Mouse (Mus musculus) megakaryocyte progenitor cell, adult 5-6 weeks (primary cell): Measurements from ENCODE around the gene Rpl3. TPM values are rescaled to one million over a fixed set of nuclear protein-coding genes. Genes with fewer than 3 reads are reported as not detected.
A peak's percentile ranks its signal among the peaks of the same experiment; 100 is the strongest.
"Not testable (repeated sequence)": the region's sequence is repeated elsewhere in the genome, so short reads cannot be mapped to it uniquely, and the experiment has no call there.

Experiments
- ATAC-seq: replicated peaks from 2 replicates; pipeline ENCODE4 v1.8.0; 2016; ENCODE audit warnings: mild to moderate bottlenecking, moderate TSS enrichment, inconsistent platforms; ENCODE audit not compliant: poor library complexity
- total RNA-seq, 2 experiments: library from RNA; stranded (forward) in 1 of 2; stranded (reverse) in 1 of 2; fragments of 157-497, 149-512 nt in 1 of 2; fragments of 200-1000 nt in 1 of 2; gene quantifications; 2 replicates each; pipeline versions ENCODE4 v1.2.3 to v1.2.4; 2015 to 2017

Gene Rpl3
- 2,120 and 2,179 TPM in 2 replicates for total RNA-seq (2015)
- 3,037 and 3,138 TPM in 2 replicates for total RNA-seq (2017)

- peak; percentile 67 for ATAC-seq
These were observed at the start of gene Rpl3, which contains the start of gene Syngr1 for GRCm38 (mm10) chr15:80091121-80091955. TSS of gene Rpl3 (minus strand) at chr15:80091868. TSS of gene Syngr1 (plus strand) at chr15:80091334.

DNA sequence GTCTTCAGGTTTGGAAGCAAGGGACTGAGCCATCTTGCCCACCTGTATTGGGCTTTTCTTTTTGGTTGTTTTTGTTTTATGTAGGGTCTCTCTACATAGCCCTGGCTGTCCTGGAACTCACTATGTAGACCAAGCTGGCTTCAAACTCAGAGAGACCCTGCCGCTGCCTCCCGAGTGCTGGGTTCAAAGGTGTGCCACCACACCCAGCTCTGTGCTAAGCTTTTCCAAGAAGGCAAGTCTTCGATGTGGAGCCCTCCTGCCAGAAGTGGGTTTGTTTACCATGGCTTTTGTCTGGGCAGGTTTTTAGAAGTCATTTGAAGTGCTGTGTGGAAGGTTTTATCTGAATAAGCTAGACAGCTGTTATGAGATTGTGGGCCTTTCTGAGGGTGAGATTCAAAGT, 49.2 kb upstream of the Rpl3 start:
- no peak for ATAC-seq

DNA sequence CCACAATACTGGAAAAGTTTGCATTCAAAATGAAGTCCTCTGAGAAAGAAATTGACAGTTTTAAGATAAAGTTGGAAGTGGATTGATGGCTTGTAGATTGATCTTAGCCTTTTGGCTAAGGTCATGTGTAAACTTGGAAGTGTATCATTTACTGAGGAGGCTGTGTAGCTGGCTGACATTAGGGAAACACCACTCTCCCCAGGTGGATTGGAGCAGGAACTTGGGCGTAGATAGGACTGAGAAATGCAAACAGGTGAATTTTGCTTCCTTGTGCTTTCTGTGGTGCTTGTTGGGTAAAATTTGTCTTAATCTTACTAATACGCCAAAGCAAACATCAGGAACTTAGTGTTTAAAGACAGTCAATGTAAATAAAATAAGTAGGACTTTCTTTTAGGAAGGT, 48.6 kb upstream of the Rpl3 start:
- ATAC-seq: no peak

- no peak for ATAC-seq
These were observed 46.5 kb upstream of the Rpl3 start for GRCm38 (mm10) chr15:80137945-80138791.

DNA sequence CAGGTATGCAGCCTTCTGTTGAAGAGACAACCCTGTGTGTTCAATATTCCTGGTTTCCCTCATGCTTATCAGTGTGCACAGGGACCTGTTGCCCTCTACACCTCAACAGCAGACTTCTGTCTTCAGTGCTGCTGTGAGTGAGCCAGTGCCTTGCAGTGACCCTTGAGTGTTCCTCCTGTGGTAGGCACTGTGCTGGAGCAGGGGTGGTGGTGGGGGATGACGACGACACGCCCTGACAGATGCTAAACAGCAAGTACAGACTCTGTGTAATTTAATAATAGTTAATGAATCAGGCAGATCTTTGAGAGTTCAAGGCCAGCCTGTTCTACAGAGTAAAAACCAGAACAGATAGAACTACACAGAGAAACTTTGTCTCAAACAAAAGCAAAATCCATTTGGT, 45.0 kb upstream of the Rpl3 start:
- no peak for ATAC-seq

DNA sequence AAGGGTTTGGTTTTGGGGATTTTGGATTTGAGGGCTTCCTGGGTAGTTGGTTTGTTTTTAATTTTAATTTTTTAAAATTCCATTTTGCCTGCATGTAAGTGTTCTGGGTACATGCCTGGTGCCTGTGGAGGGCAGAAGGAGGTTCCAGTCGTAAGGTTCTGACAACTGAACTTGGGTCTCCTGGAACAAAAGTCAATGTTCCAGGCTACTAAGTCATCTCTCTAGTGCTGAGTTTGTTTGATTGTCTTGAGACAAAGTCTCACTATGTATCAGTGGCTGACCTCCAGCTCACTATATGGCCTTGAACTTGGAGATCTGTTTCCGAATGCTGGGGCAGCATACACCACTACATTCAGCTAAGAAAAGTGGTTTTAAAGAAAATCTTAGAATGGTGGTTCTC, 43.8 kb upstream of the Rpl3 start:
- no peak for ATAC-seq

DNA sequence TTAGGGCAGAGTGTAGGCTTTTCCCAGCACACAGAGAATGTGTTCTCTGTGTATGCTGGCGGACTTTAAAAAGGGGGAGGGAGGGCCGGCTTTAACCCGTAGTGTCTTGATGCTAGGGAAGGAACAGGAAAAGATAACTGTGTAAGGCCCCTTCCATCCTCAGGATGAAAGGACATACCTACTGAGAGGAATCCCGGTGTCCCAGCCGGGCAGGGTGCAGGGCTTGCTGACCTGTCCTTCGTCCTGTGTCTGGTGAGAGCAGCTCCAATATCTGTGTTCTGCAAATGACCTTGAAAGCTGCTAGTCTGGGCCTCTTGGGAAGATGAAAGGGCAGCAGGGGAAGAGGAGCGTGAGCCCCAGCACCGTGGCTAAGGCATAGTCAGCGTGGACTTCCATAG, 42.8 kb upstream of the Rpl3 start:
- ATAC-seq: no peak

GRCm38 (mm10) chr15:80133682-80134449, 42.2 kb upstream of the Rpl3 start:
- ATAC-seq: peak; percentile 54

- peak; percentile 83 for ATAC-seq
These were observed 41.4 kb upstream of the Rpl3 start, which contains the start of gene Tab1 for GRCm38 (mm10) chr15:80132993-80133586. TSS of gene Tab1 (plus strand) at chr15:80133127.

DNA sequence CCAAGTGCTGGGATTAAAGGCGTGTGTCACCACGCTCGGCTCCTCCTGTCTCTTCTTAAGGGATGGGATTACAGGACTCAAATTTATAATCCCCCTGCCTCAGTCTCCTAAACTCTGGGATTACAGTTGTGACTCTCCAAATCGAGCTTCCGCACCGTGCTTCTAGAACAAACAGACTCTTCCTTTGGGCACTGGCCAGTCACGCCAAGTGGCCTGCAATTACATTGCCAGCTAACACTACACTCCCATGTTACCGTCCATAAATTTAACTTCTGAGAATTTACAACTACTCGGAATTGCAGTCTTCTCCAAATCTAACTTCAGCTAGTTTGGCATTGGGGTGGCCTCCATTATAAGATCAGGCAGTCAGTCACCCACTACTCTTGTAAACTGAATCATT, 40.8 kb upstream of the Rpl3 start:
- ATAC-seq: no peak

- no peak for ATAC-seq
These were observed 39.8 kb upstream of the Rpl3 start for GRCm38 (mm10) chr15:80131421-80131820.

GRCm38 (mm10) chr15:80130689-80131088, 39.0 kb upstream of the Rpl3 start:
- ATAC-seq: peak; percentile 45

GRCm38 (mm10) chr15:80129982-80130381, 38.3 kb upstream of the Rpl3 start:
- no peak for ATAC-seq

- peak; percentile 77 for ATAC-seq
These were observed 35.5 kb upstream of the Rpl3 start for GRCm38 (mm10) chr15:80127191-80127590.

GRCm38 (mm10) chr15:80124651-80125050, 33.0 kb upstream of the Rpl3 start:
- ATAC-seq: no peak

- not testable (repeated sequence) for ATAC-seq
These were observed 30.8 kb upstream of the Rpl3 start for GRCm38 (mm10) chr15:80122431-80122830.

DNA sequence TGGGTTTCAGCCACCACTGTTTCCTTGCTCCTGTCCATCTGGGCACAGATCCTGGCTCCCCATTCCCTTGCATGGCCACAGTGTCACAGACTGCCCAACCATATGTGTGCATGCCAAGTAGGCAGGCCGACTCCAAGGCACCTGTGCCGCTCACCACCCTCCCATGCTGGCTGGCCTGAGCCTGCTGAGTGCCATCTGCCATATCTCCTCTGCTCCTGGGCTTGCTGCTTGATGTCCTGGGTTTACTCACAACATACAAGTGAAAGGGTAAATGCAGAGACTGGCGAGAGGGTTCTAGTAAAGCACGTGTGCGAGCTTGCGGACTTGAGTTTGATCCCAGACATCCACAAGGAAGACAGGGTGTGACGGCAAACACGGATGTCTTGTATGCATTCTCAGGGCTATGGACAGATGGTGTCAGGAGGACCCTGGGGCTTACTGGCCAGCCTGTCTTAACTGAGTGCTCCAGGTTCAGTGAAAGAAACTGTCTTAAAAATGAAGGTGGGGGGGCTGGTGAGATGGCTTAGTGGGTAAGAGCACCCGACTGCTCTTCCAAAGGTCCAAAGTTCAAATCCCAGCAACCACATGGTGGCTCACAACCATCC, 30.2 kb upstream of the Rpl3 start:
- no peak for ATAC-seq

DNA sequence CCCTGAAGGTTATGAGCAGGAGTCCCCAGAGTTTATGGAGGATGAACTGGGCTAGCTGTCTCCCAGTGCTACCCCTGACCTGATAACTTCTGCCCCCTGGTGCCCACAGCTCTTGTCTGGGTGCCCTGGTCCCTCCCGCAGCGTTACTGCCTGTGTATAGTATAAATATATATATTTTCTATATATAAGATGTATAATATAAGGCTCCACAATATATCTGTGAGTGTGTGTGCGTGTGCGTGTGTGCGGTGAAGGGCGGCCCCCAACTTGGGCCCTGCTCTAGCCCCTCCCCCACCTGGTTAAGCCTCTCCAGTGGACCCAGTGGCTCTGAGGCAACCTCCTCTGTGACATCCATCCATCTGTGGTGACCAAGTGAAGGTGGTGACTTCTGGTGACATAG, 27.4 kb upstream of the Rpl3 start:
- ATAC-seq: no peak

DNA sequence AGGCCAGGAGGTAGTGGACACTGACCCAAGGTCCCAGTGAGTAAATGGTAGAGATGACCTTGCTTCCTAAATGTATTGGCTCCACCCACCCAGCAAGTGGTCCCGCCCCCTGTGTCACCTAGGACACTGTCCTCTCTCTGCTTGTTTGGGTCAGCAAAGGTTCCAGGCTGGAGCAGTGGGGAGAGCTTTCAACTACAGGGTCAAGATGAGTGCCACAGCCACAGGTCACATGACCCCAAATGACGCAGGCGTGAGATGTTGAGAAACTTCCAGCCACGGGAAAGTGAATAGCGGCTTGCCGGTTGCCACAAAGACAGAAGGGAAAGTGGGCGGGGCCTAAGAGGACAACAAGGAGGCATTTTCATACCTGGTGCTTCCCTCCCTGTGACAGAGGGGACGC, 25.5 kb upstream of the Rpl3 start:
- peak; percentile 59 for ATAC-seq
